Mouse (Mus musculus) brown adipose tissue, adult 24 weeks (tissue): ENCODE results near the gene Vmn1r232. TPM values are rescaled to one million over a fixed set of nuclear protein-coding genes. Genes with fewer than 3 reads are reported as not detected.
A peak's percentile ranks its signal among the peaks of the same experiment; 100 is the strongest.

Experiments
- H3K27ac ChIP-seq: fragments of 200-500 bp; replicated peaks from 2 replicates; pipeline ENCODE4 v1.5.1; 2012; ENCODE audit warnings: low read depth, mild to moderate bottlenecking, low read length
- H3K4me1 ChIP-seq: fragments of 200-500 bp; 2 replicates; pipeline ENCODE4 v1.6.1; 2012; ENCODE audit warnings: low read length, mixed read lengths; ENCODE audit not compliant: control insufficient read depth, insufficient read depth, insufficient read length
- H3K4me3 ChIP-seq: fragments of 200-500 bp; 2 replicates; pipeline ENCODE4 v1.5.1; 2012; ENCODE audit warnings: low read depth, mild to moderate bottlenecking, low read length, moderate library complexity; ENCODE audit not compliant: insufficient read depth
- polyA plus RNA-seq: library from polyadenylated mRNA; stranded (reverse); fragments of >200 nt; gene quantifications from 2 replicates; pipeline ENCODE4 v1.2.4, GENCODE M21; 2012; ENCODE audit not compliant: missing spikeins, insufficient read depth, insufficient read length

Vmn1r232 gene
- not detected in 2 replicates for polyA plus RNA-seq

DNA sequence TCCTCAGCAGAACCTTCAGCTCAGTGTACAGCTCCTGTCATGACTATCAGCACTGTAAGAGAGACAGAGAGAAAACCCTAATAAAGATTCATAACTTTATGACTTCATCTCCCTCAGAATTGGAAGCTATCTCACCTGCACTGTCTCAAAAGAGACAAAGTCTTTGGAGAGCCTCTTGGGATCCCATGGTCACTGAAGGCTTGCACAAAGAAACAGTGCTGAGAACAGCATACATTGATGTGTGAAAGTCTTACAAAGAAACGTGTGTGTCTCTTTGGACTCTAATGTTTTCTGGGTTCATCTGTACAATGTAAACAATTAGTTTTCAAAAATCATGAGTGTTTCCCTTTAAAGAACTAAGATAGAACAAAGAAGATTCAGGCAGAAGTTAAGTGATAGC, at the start of gene Vmn1r232:
Gene Vmn1r232 (minus strand): TSS at position 101 of the 400 bp plus-strand sequence.
- Histone ChIP-seq H3K4me3 (no peak within 1 kb of the TSS), H3K4me1 (no peaks in the 10 kb centered on the region), H3K27ac (no peak within 1 kb of the TSS)

DNA sequence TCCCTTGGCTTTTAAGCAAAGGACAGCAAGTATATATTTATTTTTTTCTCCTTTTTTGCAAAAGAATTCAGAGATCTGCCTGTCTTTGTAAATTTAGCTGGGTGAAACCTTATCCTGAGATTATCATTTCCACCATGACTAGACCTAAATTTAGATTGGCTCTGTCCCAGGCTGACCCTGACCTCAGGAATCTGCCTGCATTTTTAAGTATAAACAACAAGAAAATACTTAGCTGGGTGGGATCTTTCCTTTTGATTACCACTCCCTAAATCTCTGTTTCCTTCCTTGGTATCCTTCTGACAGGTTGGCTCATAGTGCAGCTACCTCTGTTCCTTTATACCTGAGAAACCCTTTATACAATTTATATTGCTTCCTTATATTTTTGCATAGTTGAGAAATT, 47.2 kb upstream of the Vmn1r232 start:
- H3K4me1 ChIP-seq = no peaks in the 10 kb centered on the region
- no peak overlapping the region for H3K27ac ChIP-seq
- H3K4me3 ChIP-seq = no peak overlapping the region

- no peak overlapping the region for H3K4me3 ChIP-seq
- H3K4me1 ChIP-seq = no peaks in the 10 kb centered on the region
- peak overlapping the region; percentile 57 for H3K27ac ChIP-seq
Observed at GRCm38 (mm10) chr17:20965421-20965820, 45.9 kb upstream of the Vmn1r232 start.

- no peaks in the 10 kb centered on the region for H3K4me1 ChIP-seq
- no peak overlapping the region for H3K27ac ChIP-seq
- H3K4me3 ChIP-seq = no peak overlapping the region
Observed at GRCm38 (mm10) chr17:20960386-20960785, 40.9 kb upstream of the Vmn1r232 start.

DNA sequence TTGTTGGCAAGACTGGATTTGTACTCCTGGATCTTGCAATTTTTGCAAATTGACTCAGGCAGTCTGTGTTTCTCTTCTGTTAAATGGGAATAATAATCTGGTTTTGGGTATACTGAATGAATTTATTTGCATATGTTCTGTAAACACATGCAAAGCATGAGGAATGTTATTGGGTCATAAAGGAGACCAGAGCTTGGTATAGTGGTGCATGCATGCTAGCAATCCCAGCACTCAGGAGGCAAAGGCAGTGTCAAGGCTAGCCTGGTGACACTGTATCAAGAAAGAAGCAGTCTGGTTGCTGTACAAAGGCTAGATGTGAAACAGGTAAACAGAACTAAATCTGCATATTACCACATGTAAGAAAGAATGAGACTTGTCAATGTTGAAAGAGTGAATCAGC, 27.1 kb upstream of the Vmn1r232 start:
- peaks cover 15% of the 10 kb centered on the region for H3K4me1 ChIP-seq
- H3K27ac ChIP-seq = no peak overlapping the region
- H3K4me3 ChIP-seq = peak overlapping the region; percentile 82

GRCm38 (mm10) chr17:20946026-20946565, 26.6 kb upstream of the Vmn1r232 start:
- peak overlapping the region; percentile 82 for H3K4me3 ChIP-seq
- peak overlapping the region; percentile 98 for H3K27ac ChIP-seq
- peaks cover 15% of the 10 kb centered on the region for H3K4me1 ChIP-seq

DNA sequence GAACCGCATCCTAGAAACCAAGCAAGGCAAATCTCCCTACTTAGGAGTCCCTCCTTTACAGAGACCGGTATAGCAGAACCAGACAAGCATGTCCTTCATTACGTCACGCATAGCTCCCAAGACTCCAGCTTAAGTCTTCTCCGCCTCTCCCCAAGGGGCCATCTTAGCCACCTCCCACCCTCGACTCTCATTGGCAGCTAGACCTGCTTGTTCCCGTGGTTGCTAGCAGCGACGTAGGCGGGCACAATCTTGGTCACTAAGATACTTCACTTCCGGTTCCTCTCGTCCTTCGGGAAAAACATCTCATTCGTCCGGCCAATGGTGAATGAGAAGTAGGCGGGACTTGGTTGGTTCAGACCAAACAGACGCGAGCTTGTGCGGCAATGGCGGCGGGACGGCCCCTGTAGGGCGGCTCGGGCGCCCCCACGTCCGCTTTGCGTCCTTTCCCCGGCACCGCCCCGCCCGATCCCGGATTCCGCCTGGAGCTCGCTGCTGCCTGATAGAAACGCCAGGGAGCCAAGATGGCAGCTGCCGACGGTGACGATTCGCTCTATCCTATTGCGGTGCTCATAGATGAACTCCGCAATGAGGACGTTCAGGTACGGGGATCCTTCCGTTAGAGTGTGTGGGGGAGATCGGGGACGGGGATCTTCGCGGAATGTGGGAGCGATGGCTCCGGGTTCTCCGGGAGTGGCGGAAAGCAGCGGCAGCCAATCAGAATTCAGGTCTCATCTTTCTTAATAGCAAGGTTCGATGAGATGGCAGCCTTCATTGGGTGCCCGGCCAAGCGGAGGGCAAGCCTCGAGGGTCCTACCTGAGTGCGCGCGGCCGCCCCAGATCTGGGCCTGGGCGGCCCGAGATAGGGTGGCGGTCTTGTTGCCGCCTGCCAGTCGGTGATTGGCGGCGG, 25.7 kb upstream of the Vmn1r232 start, which contains the start of gene Ppp2r1a:
Gene Ppp2r1a (plus strand): TSS at position 327 of the 907 bp plus-strand sequence.
- peaks cover 15% of the 10 kb centered on the region for H3K4me1 ChIP-seq
- H3K4me3 ChIP-seq = peak within 1 kb of the TSS; percentile 82
- peak within 1 kb of the TSS; percentile 98 for H3K27ac ChIP-seq

- peak overlapping the region; percentile 69 for H3K4me3 ChIP-seq
- peaks cover 10% of the 10 kb centered on the region for H3K4me1 ChIP-seq
- H3K27ac ChIP-seq = peak overlapping the region; percentile 92
Observed at GRCm38 (mm10) chr17:20944226-20944625, 24.7 kb upstream of the Vmn1r232 start.

DNA sequence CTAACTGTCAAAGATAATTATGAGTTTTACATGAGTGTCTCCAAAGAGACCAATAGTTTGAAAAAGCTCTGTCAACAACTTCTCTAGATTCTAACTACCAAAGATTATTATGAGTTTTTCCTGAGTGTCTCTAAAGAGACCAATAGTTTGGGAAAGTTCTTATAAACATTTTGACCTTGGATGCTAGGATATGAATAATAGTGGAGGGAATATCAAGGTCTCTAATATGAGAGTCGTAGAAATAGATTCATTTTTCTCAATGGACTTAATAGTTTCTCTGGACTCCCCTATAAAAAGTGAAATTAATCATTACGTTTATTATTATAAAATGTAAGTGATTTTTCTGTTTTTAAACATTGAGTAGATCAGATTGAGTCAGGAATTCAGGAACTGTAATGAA, 14.5 kb downstream of the Vmn1r232 start, which contains the start of gene Vmn1r231:
Gene Vmn1r231 (minus strand): TSS at position 101 of the 400 bp plus-strand sequence.
- Histone ChIP-seq H3K4me1 (no peaks in the 10 kb centered on the region), H3K27ac (no peak within 1 kb of the TSS), H3K4me3 (no peak within 1 kb of the TSS)

Other genes starting within 250 kb of the Vmn1r232 start
- gene Vmn1r226, start 236.9 kb downstream of the Vmn1r232 start, polyA plus RNA-seq = not detected in 2 replicates
- gene Vmn1r227, start 189.9 kb downstream of the Vmn1r232 start, polyA plus RNA-seq = not detected in 2 replicates
- not detected in 2 replicates for gene Vmn1r228, start 133.6 kb downstream of the Vmn1r232 start, polyA plus RNA-seq
- gene Vmn1r229, start 108.2 kb downstream of the Vmn1r232 start, polyA plus RNA-seq = not detected in 2 replicates
- gene Vmn1r230, start 79.3 kb downstream of the Vmn1r232 start, polyA plus RNA-seq = not detected in 2 replicates
- gene Vmn1r231, start 14.6 kb downstream of the Vmn1r232 start, polyA plus RNA-seq = not detected in 2 replicates
- 159 and 201 TPM in 2 replicates for gene Ppp2r1a, start 25.6 kb upstream of the Vmn1r232 start, polyA plus RNA-seq
- gene Vmn1r233, start 76.8 kb upstream of the Vmn1r232 start, polyA plus RNA-seq = not detected in 2 replicates
- 6.2 and 10.6 TPM in 2 replicates for gene Zfp160, start 89.2 kb upstream of the Vmn1r232 start, polyA plus RNA-seq